ENCODE assay signal across 11 mouse cellular contexts in the genomic region with DNA sequence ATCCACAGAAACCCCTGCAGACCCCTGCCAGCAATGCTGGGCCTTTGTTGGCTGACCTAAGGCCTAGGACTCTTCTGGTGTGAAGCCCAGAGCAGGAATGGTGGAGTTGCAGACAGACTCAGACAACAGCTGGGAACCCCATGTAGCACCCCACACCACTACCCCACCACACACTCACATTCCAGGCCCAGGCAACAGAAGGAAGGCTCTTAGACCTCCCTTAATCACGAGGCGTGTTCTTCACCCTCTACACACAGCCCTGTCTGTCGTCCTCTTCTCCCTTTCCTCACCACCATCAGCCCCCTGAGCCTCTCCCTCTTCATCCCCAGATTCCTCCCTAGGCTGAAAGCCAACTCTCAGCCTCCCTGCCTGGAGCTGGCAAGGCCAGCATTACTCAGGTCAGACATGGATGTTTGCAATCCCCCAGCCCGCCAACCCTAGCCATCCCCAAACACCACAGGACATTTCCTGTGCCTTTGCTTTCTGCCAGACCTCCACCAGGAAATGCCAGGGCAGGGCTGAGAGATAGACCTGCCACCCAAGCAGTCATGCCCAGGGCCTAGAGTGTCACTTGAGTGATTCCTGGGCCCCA. TPM values are rescaled to one million over a fixed set of nuclear protein-coding genes. Genes with fewer than 3 reads are reported as not detected.
DNase-seq lines count a peak whose midpoint lies in the region; ATAC-seq and TF ChIP-seq lines count a peak whose summit lies in the region.
"Had no signal": no experiment of that assay in that cellular context is flagged by ENCODE, and none has a peak within 500 bp of the region (broad histone marks: within the 10 kb centered on the region; RNA-seq: fewer than 3 reads in every experiment).

No protein-coding gene starts in this region.

- TF ChIP-seq POLR2A in lung, adult 2 months (IDR thresholded peaks at IDR 0.05; ENCODE audit: borderline replicate concordance, extremely low read depth, low read depth, low read length): no peak
- no peak for TF ChIP-seq POLR2A in small intestine, adult 2 months (IDR thresholded peaks at IDR 0.05; ENCODE audit: low read depth, low read length)

- 32% methylated on average over 4 of the region's 4 CpGs for WGBS in lung, embryonic 15.5 days
- WGBS in lung, adult 2 months: 50% methylated on average over 4 of the region's 4 CpGs
- WGBS in heart, postnatal 0 days: 49% methylated on average over 4 of the region's 4 CpGs
- WGBS in small intestine, adult 2 months: 75% methylated on average over 4 of the region's 4 CpGs

- no peak for DNase-seq in gastrocnemius, adult 2 months
- DNase-seq in gastrocnemius, adult 8-10 months (ENCODE audit: low spot score in 2 of 2): no peak
- no peak for DNase-seq in lung, adult 2 months
- no peak for DNase-seq in heart, postnatal 0 days (ENCODE audit: low spot score)
- DNase-seq in right cerebral cortex, postnatal 14 days: no peak
- no peak for DNase-seq in cerebellum, postnatal 4 days (ENCODE audit: low spot score in 2 of 2)
- DNase-seq: adrenal gland, adult 2 months had no signal

- no peaks in the 10 kb centered on the region for H3K9me3 ChIP-seq in lung, embryonic 15.5 days
- no peaks in the 10 kb centered on the region for H3K9me3 ChIP-seq in heart, postnatal 0 days (replicated peaks; ENCODE audit: control insufficient read depth, low read length)
- H3K9me3 ChIP-seq: midbrain, embryonic 10.5 days had no signal

- H3K27ac ChIP-seq in gastrocnemius, adult 2 months: peak overlapping the region; percentile 92
- peak overlapping the region; percentile 84 for H3K27ac ChIP-seq in lung, embryonic 15.5 days
- peak overlapping the region; percentile 18; the same call in 1 of the 2 replicates for H3K27ac ChIP-seq in heart, postnatal 0 days (ENCODE audit: low read depth)
- peak overlapping the region; percentile 26; the same call in 1 of the 2 replicates for H3K27ac ChIP-seq in small intestine, adult 2 months (ENCODE audit: insufficient read depth, low read depth, low read length)
- H3K27ac ChIP-seq: midbrain, embryonic 10.5 days had no signal

- intact Hi-C loops in gastrocnemius, adult 2 months (cut with DNase I): no loop called here

- no peak overlapping the region for H3K4me2 ChIP-seq in lung, embryonic 15.5 days
- no peak overlapping the region for H3K4me2 ChIP-seq in heart, postnatal 0 days (ENCODE audit: low read depth, low read length)

- H3K4me1 ChIP-seq in lung, embryonic 15.5 days: peaks cover 88% of the 10 kb centered on the region
- peaks cover 5% of the 10 kb centered on the region for H3K4me1 ChIP-seq in lung, adult 2 months (ENCODE audit: control insufficient read depth, insufficient read depth, low read length)
- peaks cover 10% of the 10 kb centered on the region; the same call in 1 of the 2 replicates for H3K4me1 ChIP-seq in heart, postnatal 0 days (ENCODE audit: control insufficient read depth, insufficient read depth)
- H3K4me1 ChIP-seq in small intestine, adult 2 months (ENCODE audit: control insufficient read depth, insufficient read depth, insufficient read length, low read length): peaks cover 18% of the 10 kb centered on the region

- H3K27me3 ChIP-seq in lung, embryonic 15.5 days: peaks cover 26% of the 10 kb centered on the region
- peaks cover 19% of the 10 kb centered on the region for H3K27me3 ChIP-seq in heart, postnatal 0 days (ENCODE audit: control insufficient read depth, insufficient read depth, low read length)
- H3K27me3 ChIP-seq in small intestine, adult 2 months (ENCODE audit: control insufficient read depth, insufficient read depth, low read length): peaks cover 7% of the 10 kb centered on the region

- ATAC-seq in lung, embryonic 15.5 days (ENCODE audit: borderline replicate concordance, extremely low read depth, low FRiP score, low TSS enrichment): peak; percentile 88
- no peak for ATAC-seq in heart, postnatal 0 days (ENCODE audit: insufficient read depth, low read depth)

- H3K36me3 ChIP-seq in lung, embryonic 15.5 days: peaks cover 28% of the 10 kb centered on the region
- peaks cover 52% of the 10 kb centered on the region for H3K36me3 ChIP-seq in heart, postnatal 0 days (replicated peaks; ENCODE audit: control insufficient read depth, insufficient read depth, low read length)
- H3K36me3 ChIP-seq in small intestine, adult 2 months (ENCODE audit: control insufficient read depth, insufficient read depth, low read length): peaks cover 42% of the 10 kb centered on the region

- H3K9ac ChIP-seq in lung, embryonic 15.5 days: no peak overlapping the region
- H3K9ac ChIP-seq in heart, postnatal 0 days (replicated peaks; ENCODE audit: low read depth, low read length): no peak overlapping the region

- no peak for TF ChIP-seq CTCF in gastrocnemius, adult 2 months (IDR thresholded peaks at IDR 0.05)
- no peak for TF ChIP-seq CTCF in lung, adult 2 months (IDR thresholded peaks at IDR 0.05; ENCODE audit: insufficient read depth, low read length)
- no peak for TF ChIP-seq CTCF in heart, postnatal 0 days (IDR thresholded peaks at IDR 0.05; ENCODE audit: low read depth)
- no peak for TF ChIP-seq CTCF in small intestine, adult 2 months (IDR thresholded peaks at IDR 0.05; ENCODE audit: extremely low read depth, insufficient read length, insufficient replicate concordance, low read depth, low read length)

- no peak for TF ChIP-seq EP300 in heart, postnatal 0 days (IDR thresholded peaks at IDR 0.05; ENCODE audit: low read depth)

- H3K4me3 ChIP-seq in gastrocnemius, adult 2 months: no peak overlapping the region
- H3K4me3 ChIP-seq in lung, embryonic 15.5 days: no peak overlapping the region
- no peak overlapping the region for H3K4me3 ChIP-seq in lung, adult 2 months (replicated peaks; ENCODE audit: extremely low read depth, low read depth, low read length)
- H3K4me3 ChIP-seq in heart, postnatal 0 days (ENCODE audit: low read depth, low read length): no peak overlapping the region
- H3K4me3 ChIP-seq in small intestine, adult 2 months (ENCODE audit: low read depth, low read length): no peak overlapping the region
- H3K4me3 ChIP-seq: midbrain, embryonic 10.5 days had no signal

RNA-seq across cellular contexts. Expression of a gene that starts 7.8 kb away (rescaled TPM):
- total RNA-seq in gastrocnemius, adult 2 months (2021): 1 to 10 TPM; 4.6 to 6.6 TPM
- 1 to 10 TPM; 2.7 to 5.0 (median 4.0) TPM for total RNA-seq in gastrocnemius, adult 8-10 months (2022)
- polyA plus RNA-seq in lung, embryonic 15.5 days (2015; fragmentation: Nextera tagmentation; extraction: Ambion mirVana): 20.1 and 21.7 TPM in 2 replicates
- polyA plus RNA-seq in lung, adult 2 months (2012; rRNA removed): 21.4 and 33.8 TPM in 2 replicates
- total RNA-seq in heart, postnatal 0 days (2014; rRNA removed; ENCODE audit: low replicate concordance): 17.8 and 19.5 TPM in 2 replicates
- polyA plus RNA-seq in heart, postnatal 0 days (2015; fragmentation: Nextera tagmentation; extraction: Ambion mirVana): 4.8 and 6.1 TPM in 2 replicates
- 22.9 and 29.6 TPM in 2 replicates for polyA plus RNA-seq in small intestine, adult 2 months (2012; rRNA removed)
- total RNA-seq: hematopoietic stem cell, adult 5-6 weeks had no signal

RNA-seq across cellular contexts. Expression of a gene that starts 17.1 kb away (rescaled TPM):
- total RNA-seq in gastrocnemius, adult 2 months (2021): 1 to 10 TPM; 2.5 to 3.6 TPM
- total RNA-seq in gastrocnemius, adult 8-10 months (2022): 1 to 10 TPM; 2.0 to 4.5 (median 2.3) TPM
- polyA plus RNA-seq in lung, embryonic 15.5 days (2015; fragmentation: Nextera tagmentation; extraction: Ambion mirVana): 25.5 and 26.2 TPM in 2 replicates
- polyA plus RNA-seq in lung, adult 2 months (2012; rRNA removed): 15.3 and 21.1 TPM in 2 replicates
- 8.9 and 35.2 TPM in 2 replicates for total RNA-seq in heart, postnatal 0 days (2014; rRNA removed; ENCODE audit: low replicate concordance)
- polyA plus RNA-seq in heart, postnatal 0 days (2015; fragmentation: Nextera tagmentation; extraction: Ambion mirVana): 12.9 and 13.4 TPM in 2 replicates
- 12.8 and 14.2 TPM in 2 replicates for polyA plus RNA-seq in small intestine, adult 2 months (2012; rRNA removed)

RNA-seq across cellular contexts. Expression of a gene that starts 29.5 kb away (rescaled TPM):
- total RNA-seq in gastrocnemius, adult 2 months (2021): 1 to 10 TPM; 5.5 to 6.2 TPM
- 1 to 10 TPM; 4.2 to 6.9 (median 5.4) TPM for total RNA-seq in gastrocnemius, adult 8-10 months (2022)
- 20.4 and 21.0 TPM in 2 replicates for polyA plus RNA-seq in lung, embryonic 15.5 days (2015; fragmentation: Nextera tagmentation; extraction: Ambion mirVana)
- polyA plus RNA-seq in lung, adult 2 months (2012; rRNA removed): 21.0 and 25.7 TPM in 2 replicates
- 34.4 and 72.1 TPM in 2 replicates for total RNA-seq in heart, postnatal 0 days (2014; rRNA removed; ENCODE audit: low replicate concordance)
- polyA plus RNA-seq in heart, postnatal 0 days (2015; fragmentation: Nextera tagmentation; extraction: Ambion mirVana): 19.3 and 20.2 TPM in 2 replicates
- 9.9 and 13.7 TPM in 2 replicates for polyA plus RNA-seq in small intestine, adult 2 months (2012; rRNA removed)

RNA-seq across cellular contexts. Expression of a gene that starts 32.1 kb away (rescaled TPM):
- 1 to 10 TPM in 1 of 2 experiments, under 1 TPM in 1; 0.54 to 1.1 TPM for total RNA-seq in gastrocnemius, adult 2 months (2021)
- total RNA-seq in gastrocnemius, adult 8-10 months (2022): 1 to 10 TPM in 1 of 4 experiments, under 1 TPM in 3; 0.63 to 1.3 (median 0.94) TPM
- polyA plus RNA-seq in lung, embryonic 15.5 days (2015; fragmentation: Nextera tagmentation; extraction: Ambion mirVana): 1.8 and 3.3 TPM in 2 replicates
- polyA plus RNA-seq in lung, adult 2 months (2012; rRNA removed): 11.6 and 12.5 TPM in 2 replicates
- 6.0 and 19.7 TPM in 2 replicates for total RNA-seq in heart, postnatal 0 days (2014; rRNA removed; ENCODE audit: low replicate concordance)
- polyA plus RNA-seq in heart, postnatal 0 days (2015; fragmentation: Nextera tagmentation; extraction: Ambion mirVana): 12.2 and 12.8 TPM in 2 replicates
- polyA plus RNA-seq in small intestine, adult 2 months (2012; rRNA removed): 8.6 and 11.8 TPM in 2 replicates

Comparison
In these comparisons a context has a peak if more than half of its experiments do, and no peak if none do; other contexts are left out.
1. H3K27ac ChIP-seq: peak in every context shown above with its lines; median percentile 92 in gastrocnemius, adult 2 months; 84 in lung, embryonic 15.5 days; 26 in small intestine, adult 2 months; 18 in heart, postnatal 0 days.